9 mouse cellular contexts compared by ENCODE assay signal in genomic region chr14:27268986-27269700, GRCm38 (mm10).
DNase-seq lines count a peak whose midpoint lies in the region; ATAC-seq lines count a peak whose summit lies in the region.
"Had no signal": no experiment of that assay in that cellular context is flagged by ENCODE, and none has a peak within 500 bp of the region (broad histone marks: within the 10 kb centered on the region; RNA-seq: fewer than 3 reads in every experiment).

No protein-coding gene starts in this region.

- H3K4me1 ChIP-seq in hindbrain, embryonic 16.5 days (ENCODE audit: control insufficient read depth, insufficient read depth, low read depth, low read length) = peaks cover 8% of the 10 kb centered on the region

- H3K36me3 ChIP-seq in hindbrain, embryonic 16.5 days (ENCODE audit: control insufficient read depth, insufficient read depth, low read length) = no peaks in the 10 kb centered on the region

- peak; percentile 89 for DNase-seq in brain, adult 2 months (ENCODE audit: low read depth, low spot score)
- DNase-seq in cerebellum, adult 18-20 months = peak; percentile 61 to 71
- peak; percentile 14 to 46 for DNase-seq in frontal cortex, postnatal 14 days (ENCODE audit: low spot score in 2 of 2)
- peak; percentile 42 to 69 for DNase-seq in left cerebral cortex, adult 9 months (ENCODE audit: low spot score in 2 of 2)
- no peak for DNase-seq in kidney, postnatal 4 days
- DNase-seq: kidney, adult 9 months had no signal

- no peaks in the 10 kb centered on the region for H3K27me3 ChIP-seq in hindbrain, embryonic 16.5 days (replicated peaks; ENCODE audit: control insufficient read depth, insufficient read depth, low read length)

- H3K9me3 ChIP-seq in hindbrain, embryonic 16.5 days (ENCODE audit: control insufficient read depth, low read length) = no peaks in the 10 kb centered on the region

- H3K9ac ChIP-seq in hindbrain, embryonic 16.5 days (ENCODE audit: low read depth, low read length) = no peak overlapping the region

- H3K4me2 ChIP-seq in hindbrain, embryonic 16.5 days (ENCODE audit: low read length) = no peak overlapping the region

- no peak overlapping the region for H3K27ac ChIP-seq in hindbrain, embryonic 16.5 days (ENCODE audit: low read depth, low read length)
- H3K27ac ChIP-seq: macrophage had no signal

- no peak for ATAC-seq in hindbrain, embryonic 16.5 days
- no peak for ATAC-seq in monocyte, adult 5-6 weeks (replicated peaks; ENCODE audit: insufficient number of reproducible peaks, low FRiP score, low TSS enrichment, poor library complexity, severe bottlenecking)

- 88% methylated on average over 16 of the region's 16 CpGs for WGBS in hindbrain, embryonic 16.5 days

- H3K4me3 ChIP-seq in hindbrain, embryonic 16.5 days (ENCODE audit: low read length) = no peak overlapping the region

Comparison
In these comparisons a context has a peak if more than half of its experiments do, and no peak if none do; other contexts are left out.
1. DNase-seq: peak in brain, adult 2 months (single experiment), cerebellum, adult 18-20 months (2 of 2), frontal cortex, postnatal 14 days (2 of 2) and left cerebral cortex, adult 9 months (2 of 2); none in kidney, postnatal 4 days (0 of 2).